Mouse (Mus musculus) mouse embryonic stem cell (cell line): ENCODE measurements around the gene Tomt.
"Not testable (repeated sequence)": the region's sequence is repeated elsewhere in the genome, so short reads cannot be mapped to it uniquely, and the experiment has no call there.

ENCODE experiments used
- in situ Hi-C, 2 experiments: fragments of 300-500 bp; cut with MboI; formaldehyde crosslinking; loops; 1 replicate in 1 of 2; 3 replicates in 1 of 2; pipeline ENCODE4 v1.14.3; 2019 to 2020; ENCODE audit warnings: low sequenced_read_pairs in 2 of 2, low pct_unique_long_range_greater_than_20kb in 1 of 2, mixed read lengths in 1 of 2; ENCODE audit not compliant: unreplicated experiment in 1 of 2

Tomt gene

DNA sequence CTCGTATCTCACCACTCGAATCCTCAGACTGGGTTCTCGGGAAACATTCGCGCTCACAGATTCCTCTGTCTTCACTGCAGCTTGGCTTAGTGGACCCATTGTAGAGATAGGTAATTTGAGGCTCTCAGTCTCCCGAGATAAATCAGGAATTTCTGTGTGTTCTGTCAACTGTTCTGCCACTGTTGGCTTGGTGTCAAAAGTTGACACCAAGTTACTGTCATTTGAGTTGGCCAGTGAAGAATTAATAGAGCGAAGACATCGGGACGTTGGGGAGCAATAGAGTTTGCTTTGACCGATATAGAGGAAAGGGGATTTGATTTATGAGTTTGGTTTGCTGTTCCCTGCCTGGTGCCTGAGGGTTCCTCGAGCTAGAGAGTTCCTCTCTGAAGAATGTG is at the start of gene Tomt:
TSS of gene Tomt (minus strand) at position 73 of the 395 bp plus-strand sequence.
- in situ Hi-C loops, result no loop called here

DNA sequence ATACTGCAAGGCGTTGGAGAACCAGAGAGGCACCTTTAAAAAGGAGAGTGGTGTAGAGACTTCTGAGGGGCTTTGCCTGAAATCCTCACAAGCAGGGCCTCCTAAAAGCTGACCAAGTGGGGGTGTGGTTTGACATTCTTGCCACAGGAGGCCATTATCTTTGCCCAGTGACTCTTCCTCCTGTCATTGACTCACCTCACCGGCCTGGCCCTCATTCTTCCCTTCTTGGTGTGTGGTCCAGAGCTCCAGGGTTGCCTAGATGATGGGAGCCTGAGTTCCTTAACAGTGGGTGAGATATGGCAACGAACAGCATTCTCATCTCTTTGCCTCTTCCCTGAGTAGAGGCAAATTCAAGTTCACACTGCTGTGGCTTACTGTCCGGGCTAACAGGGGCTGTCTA is 49.7 kb upstream of the Tomt start:
- in situ Hi-C loops, result no loop called here

DNA sequence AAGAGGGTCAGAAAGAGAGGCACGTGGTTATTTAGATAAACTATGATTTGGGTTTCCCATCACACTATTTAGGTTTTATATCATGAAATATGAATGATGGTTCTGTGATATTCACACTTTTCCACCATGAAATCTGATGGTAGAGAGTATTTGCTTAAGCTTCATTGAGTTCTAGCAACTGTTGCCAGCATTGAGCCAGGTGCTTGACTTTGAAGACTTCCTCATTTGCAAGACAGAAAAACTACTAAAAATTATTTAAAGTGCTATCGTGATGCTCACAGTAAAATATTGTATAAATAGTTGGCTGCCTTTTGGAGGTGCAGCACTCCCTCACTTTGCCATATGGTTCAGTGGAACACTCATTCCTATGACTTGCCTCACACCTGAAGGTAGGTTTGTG is 49.1 kb upstream of the Tomt start:
- in situ Hi-C loops, result no loop called here

DNA sequence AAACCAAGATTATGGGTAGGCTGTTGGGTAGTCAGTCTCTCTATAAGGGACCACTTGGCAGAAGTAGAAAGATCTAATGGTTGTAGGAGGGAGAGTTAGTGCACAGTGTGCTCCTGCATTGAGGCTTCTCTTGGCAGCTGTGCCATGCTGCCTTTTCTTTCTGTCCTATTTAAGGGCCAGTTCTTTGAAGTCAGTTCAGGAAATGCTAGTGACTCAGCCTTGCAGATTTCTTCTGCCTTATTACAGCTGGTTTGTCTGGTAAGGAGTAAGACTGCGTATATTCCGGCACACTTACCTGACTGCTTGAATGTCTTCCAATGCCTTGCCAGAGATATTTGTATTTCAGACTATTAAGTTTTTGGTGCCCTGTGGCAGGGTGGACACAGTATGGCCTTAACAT is 48.0 kb upstream of the Tomt start:
- in situ Hi-C loops, result no loop called here

DNA sequence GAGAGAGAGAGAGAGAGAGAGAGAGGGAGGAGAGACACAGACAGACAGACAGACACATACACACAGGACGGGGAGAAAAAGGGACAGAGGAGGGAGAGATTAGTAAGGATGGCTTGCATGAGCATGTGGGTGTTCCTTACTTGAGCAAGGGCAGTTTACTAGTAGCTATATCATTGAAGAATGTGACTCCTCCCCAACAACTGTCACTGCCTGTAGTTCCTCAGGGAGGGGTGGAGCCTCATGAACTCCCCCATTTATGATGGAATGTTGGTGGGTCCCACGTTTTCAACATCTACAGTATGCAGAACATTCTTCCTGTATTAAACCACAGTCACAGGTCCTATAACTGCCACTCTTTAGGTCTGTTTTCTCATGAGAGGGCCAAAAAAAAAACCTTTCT is 45.9 kb upstream of the Tomt start:
- in situ Hi-C loops, result no loop called here

DNA sequence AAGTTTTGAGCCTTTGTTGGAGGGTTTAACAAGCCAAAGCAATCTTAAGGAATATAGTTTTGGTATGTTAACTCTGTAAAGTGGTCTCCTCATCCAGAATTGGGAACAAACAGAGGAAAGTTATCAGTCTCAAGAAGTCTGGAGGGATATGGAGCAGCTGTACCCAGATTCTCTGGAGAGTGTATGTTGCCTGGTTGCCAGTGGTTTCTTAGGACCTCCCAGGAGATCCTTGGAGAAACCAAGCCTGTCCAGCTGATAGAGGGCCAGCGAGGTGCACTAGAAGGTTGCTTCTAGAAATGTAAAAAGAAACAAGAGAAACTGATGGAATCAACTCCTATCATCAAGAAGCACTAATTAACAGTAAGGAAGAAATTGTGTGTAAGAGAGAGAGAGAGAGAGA is 45.5 kb upstream of the Tomt start:
- in situ Hi-C loops, result no loop called here

DNA sequence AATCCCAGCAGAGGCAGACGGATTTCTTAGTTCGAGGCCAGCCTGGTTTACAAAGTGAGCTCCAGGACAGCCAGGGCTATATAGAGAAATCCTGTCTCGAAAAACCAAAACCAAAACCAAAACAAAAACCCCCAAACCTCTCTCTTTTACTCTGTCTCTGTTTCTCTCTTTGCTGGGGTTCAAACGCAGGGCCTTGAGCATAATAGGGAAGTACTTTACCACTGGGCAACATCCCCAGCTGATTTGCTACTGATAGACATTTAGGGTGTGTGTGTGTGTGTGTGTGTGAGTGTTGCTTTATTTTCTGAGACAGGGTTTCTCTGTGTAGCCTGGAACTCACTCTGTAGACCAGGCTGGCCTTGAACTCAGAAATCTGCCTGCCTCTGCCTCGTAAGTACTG is 42.8 kb upstream of the Tomt start:
- in situ Hi-C loops, result not testable (repeated sequence)

DNA sequence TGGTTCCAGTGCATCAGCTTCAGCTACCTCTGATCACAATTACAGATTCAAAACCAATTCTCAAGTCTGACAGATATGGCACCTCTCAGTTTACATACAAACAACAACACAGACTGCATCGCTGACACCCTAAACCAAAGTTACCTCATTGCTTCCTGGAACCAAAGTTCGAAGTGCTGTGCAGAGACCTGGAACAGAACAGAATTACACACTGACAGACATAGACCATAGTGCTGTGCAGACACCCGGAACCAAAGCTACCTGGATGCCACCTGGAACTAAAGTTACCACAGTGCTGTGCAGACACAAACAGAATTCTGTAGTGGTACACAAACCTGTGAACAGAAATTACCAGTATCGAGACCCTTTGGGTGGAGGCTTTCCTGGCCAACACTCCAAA is 33.6 kb upstream of the Tomt start:
- in situ Hi-C loops, result no loop called here

DNA sequence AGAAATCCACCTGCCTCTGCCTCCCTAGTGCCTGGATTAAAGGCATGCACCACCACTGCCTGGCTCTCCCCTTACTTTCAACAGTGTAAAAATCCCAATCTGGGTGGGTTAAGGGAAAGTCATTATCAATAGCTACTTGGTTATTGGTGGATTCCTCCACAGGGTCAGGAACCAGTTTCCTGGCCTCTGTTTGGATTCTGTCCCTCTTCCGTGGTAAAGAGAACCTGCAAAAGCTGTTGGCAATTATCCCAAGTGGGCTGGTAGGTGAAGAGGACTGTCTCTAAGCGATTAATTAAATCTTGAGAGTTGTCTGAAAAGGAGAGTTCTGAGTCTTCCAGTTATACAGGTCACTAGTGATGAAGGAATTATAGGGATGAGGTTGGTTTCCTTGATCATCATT is 32.2 kb upstream of the Tomt start:
- in situ Hi-C loops, result no loop called here

DNA sequence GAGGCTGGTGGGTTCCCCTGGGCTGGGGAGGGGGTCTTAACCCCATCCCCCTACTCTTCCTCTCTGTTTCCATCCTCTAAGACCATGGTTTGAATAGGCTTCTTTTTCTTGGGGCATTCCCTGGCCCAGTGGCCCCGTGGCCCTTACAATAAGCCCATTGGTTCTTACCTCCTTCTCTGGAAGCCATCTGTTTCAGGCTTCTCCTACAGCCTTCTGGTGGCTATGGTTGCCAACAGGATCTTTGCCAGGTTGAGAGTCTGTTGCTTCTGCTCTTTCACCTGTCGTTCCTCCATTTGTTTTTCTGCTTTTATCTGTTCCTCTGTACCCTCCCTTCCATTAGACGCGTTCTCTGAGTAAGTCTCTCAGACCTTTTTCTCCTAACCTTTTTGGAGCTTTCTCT is 31.4 kb upstream of the Tomt start:
- in situ Hi-C loops, result no loop called here

DNA sequence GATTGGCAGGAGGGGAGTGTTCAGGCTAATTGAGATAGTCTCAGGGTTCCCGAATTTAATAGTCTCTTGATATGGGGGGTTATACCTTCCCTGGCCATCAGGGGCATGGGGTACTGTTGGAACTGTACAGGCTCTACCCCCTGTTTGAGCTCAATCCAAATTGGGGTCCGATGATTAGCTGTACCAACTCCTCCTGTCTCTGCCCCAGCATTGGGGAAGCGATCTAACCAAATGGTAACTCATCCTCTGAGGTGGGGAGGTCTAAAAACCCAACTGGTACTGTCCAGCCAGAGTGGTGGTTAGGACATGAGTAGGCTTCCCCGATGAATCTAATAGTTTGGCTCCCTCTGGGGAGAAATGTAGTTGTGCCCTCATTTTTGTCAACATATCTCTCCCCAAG is 30.8 kb upstream of the Tomt start:
- in situ Hi-C loops, result no loop called here

DNA sequence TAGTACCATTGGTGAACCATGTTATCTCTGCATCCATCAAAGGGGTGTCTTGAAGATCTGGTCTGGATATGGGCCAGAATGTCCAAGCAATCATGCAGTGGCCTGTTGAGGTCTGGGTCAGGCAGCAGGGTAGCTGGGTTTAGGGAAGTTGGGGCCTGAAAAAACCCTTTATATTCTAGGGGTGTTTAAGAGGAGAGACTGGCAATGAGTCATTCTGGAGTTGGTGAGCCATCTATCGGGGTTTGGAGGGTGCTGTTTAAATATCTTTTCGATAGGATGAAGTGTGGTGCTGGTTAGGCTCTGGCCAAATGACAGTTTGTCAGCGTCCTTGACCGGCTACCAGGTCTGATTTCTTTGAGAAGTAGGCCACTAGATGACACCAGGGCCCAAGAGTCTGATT is 29.8 kb upstream of the Tomt start:
- in situ Hi-C loops, result no loop called here

DNA sequence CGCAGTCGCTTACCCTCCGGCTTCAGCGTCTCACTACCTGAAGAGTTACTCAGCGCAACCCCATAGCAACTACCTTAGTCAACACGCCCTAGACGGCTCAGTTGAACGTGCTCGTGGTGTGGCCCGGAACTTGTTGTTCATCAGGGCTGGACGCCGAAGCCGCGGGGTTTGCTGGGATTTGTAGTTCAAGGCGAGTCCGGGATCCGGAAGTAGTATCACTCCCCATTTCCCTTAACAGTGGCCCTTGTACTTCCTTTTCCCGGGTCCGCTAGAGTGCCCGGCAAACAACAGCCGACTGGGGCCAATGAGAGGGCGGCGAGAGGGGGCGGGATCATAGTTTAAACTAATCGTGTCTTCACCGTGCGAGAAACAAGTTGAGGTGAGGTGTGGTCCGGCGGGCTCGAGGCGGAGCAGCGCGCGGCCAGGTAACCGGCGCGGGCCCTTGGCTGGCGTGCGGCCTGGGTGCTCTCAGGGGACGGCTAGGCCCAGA is 27.6 kb upstream of the Tomt start, which contains the start of the genes Lrrc51 and Numa1:
TSS of gene Lrrc51 (minus strand) at position 145 of the 490 bp plus-strand sequence.
TSS of gene Numa1 (plus strand) at position 361 of the 490 bp plus-strand sequence.
- in situ Hi-C loops, result no loop called here

DNA sequence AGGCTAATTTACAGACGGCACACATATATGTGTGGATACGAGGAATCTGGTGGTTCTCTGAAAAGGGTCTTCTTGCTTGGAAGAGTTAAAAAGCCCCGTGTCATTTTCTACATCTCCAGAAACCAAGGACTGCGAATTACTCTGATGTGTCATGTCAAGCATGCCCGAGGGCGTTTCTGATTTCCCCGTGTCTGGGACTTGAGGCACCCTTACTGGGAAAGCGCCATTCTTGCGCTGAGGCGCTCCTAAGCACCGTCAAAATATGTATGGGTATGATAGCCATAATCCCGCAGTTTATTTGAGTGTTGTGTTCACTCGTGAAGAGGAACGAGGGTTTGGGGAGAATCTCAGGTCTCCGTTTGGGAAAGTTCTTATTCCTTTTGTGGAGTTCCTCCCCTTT is 27.1 kb upstream of the Tomt start:
- in situ Hi-C loops, result no loop called here

DNA sequence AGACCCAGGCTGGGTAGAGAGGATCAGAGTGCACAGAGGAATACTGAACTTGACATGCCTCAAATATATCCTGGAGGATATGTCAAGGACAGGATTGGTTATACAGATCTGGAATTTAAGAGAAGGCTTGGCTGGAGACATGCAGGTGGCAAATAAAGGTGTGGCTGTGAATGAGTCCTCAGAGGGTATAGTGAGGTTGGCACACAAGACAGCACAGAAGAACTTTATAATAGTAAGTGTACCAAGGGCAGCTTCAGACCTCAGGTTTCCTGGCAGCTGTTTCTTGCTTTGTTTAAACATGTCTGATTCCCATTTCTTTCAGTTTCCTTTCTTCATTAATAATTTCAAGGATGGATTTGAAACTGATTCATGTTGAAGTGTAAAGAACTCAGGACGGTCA is 26.4 kb upstream of the Tomt start:
- in situ Hi-C loops, result no loop called here

DNA sequence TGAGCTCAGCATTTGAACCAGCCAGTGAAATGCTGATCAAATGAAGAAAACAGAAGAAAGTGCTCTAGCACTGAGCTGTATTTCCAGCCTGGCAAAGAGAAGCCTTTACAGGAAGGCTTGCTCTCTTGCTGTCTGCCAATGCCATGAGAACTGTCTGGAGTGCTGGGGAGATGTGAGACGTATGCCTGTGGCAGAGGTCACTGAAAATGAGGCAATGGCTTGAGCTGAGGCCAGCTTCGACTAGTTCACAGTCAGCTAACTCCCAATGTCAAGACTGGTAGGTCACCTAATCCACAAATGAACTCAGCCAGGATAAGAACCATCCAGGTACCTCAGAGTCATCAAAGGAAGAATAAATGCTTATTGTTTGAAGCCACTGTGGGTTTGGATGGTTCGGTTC is 21.9 kb upstream of the Tomt start:
- in situ Hi-C loops, result no loop called here

DNA sequence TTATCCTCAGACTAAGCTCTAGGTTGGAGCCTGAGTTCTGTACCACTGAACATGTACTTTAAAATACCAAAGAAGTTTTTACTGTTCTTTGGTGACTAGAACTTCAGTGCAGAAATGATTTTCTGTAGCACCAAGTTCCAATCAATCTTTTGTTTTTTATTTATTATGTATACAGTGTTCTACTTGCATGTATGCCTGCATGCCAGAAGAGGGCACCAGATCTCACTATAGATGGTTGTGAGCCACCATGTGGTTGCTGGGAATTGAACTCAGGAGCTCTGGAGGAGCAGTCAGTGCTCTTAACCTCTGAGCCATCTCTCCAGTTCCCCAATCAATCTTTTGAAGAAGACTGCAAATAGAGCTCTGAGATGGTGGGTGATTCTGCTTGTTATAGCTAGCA is 19.7 kb upstream of the Tomt start:
- in situ Hi-C loops, result not testable (repeated sequence)

DNA sequence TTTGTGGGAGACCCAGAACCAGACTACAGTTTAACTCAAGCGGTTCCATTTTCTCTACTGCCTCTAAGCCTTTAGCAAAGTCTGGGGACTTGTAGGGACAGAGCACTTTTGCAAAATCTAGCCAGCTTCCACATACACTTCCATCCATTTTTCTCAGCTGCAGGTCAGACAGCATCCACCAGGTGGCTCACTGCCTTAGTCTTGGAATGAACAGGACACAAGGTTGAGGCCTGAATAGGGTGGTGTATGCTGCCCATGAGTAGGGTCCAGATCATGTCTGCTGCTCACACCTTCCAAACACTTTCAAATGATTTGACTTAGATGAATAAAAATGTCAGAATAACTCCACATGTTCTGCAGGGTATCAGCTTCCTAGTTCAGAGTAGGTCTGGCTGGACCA is 11.9 kb upstream of the Tomt start:
- in situ Hi-C loops, result loop anchor here in 1 of 2 experiments (10.0 kb wide), 1 partner anchor 117 kb away; no protein-coding TSS in a partner anchor

DNA sequence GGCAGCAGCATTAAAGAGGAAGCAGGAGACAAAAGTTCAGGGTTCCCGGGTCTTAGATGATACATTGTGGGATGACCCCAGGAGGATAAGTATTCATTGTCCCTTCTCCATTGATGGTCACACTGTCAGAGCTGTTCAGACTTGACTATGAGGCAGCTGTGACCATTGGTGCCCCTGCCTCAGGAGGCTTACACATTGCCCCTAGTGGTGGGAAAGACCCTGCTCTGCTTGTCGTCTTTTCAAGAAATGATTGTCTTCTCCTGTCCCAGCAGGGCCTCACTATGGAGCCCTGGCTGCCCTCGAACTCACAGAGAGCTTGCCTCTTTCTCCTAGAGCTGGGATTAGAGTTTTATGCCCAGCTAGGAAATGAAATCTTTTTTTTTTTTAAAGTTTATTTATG is 5.8 kb upstream of the Tomt start:
- in situ Hi-C loops, result loop anchor here in 1 of 2 experiments (10.0 kb wide), 1 partner anchor 123 kb away; no protein-coding TSS in a partner anchor

DNA sequence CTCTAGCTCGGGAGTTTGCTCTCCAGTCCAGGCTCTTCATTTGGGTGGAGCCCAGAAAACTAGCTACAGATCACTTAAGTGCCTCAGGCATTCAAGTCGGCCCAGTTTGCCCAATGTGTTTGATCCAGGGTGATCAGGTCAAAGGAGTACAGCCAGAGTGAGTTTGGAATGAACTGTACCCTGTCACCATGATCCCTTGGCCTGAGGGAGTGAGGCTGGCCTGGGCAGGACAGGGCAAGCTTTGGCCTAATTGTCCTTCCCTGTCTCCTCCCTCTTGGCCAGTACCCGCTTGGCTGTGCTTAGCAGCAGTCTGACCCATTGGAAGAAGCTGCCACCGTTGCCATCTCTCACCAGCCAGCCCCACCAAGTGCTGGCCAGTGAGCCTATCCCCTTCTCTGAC is 4.0 kb upstream of the Tomt start:
- in situ Hi-C loops, result loop anchor here in 1 of 2 experiments (10.0 kb wide), 1 partner anchor 125 kb away; no protein-coding TSS in a partner anchor

DNA sequence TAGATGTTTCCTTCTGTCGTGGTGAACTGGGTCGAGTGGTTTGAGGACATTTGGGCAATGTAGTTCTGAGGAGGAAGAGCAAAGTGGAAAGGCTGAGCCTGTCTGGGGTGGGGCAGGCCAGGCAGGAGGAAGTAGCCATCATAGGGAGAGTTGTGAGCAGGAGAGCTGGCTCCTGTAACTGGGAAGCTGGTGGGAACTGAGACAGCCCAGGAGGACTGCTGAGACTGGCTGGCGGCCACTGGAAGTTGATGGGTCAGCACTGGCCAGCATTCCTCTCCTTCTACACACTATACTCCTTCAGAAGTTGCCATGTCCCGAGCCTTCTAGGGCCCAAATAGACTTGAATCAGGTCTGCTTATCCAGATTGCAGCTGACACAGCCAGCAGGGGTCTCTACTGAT is 2.2 kb upstream of the Tomt start:
- in situ Hi-C loops, result no loop called here
